Mouse (Mus musculus) C2C12 (cell line): ENCODE results near the gene Anapc7.

ENCODE experiments used
- CTCF ChIP-seq: IDR thresholded peaks from one replicate; pipeline ENCODE4 v1.5.1; 2011; ENCODE audit not compliant: control insufficient read depth, insufficient read depth, insufficient read length
- MAX ChIP-seq: IDR thresholded peaks from one replicate; pipeline ENCODE4 v1.6.1; 2011; ENCODE audit warnings: mild to moderate bottlenecking, control low read depth
- MYOD1 ChIP-seq: IDR thresholded peaks from one replicate; pipeline ENCODE4 v1.6.1; 2011; ENCODE audit warnings: low read depth; ENCODE audit not compliant: control insufficient read depth, insufficient read length
- USF1 ChIP-seq: IDR thresholded peaks from one replicate; pipeline ENCODE4 v1.6.1; 2011; ENCODE audit warnings: low read depth, mild to moderate bottlenecking, control low read depth, moderate library complexity

DNA sequence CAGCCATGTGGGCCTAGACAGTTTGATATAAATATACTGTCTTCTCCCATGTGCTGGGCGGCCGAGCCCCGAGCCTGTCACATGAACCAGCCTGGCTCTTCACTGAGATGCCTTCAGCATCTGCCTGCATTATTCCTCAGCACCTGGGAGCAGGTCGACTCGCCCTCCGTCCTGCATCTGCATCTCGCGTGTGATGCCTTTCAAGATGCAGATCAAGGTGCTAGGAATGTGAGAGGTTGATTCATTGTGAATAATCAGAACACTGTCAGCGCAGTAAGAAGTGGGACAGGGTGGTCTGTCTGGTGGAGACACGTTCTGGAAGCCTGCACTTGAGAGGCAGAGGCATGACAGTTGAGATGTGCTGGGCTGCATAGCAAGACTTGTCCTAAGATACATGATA is 23.0 kb downstream of the Anapc7 start:
- TF ChIP-seq CTCF (no peak), MYOD1 (no peak), MAX (no peak), USF1 (no peak)
